Mouse (Mus musculus): Measurements from ENCODE around the gene Rreb1. TPM values are rescaled to one million over a fixed set of nuclear protein-coding genes. Genes with fewer than 3 reads are reported as not detected.

The Rreb1 gene
- polyA plus RNA-seq, 2 experiments = 19.0 to 21.4 TPM

- WGBS = 17% methylated on average over 1 of the region's 1 CpGs
- Histone ChIP-seq H3K27me3 (ENCODE audit: control insufficient read depth, insufficient read depth, low read length) (no peaks in the 10 kb centered on the region), H3K9me3 (ENCODE audit: control insufficient read depth, low read length) (no peaks in the 10 kb centered on the region), H3K4me2 (replicated peaks; ENCODE audit: low read depth, low read length, severe bottlenecking) (no peak overlapping the region), H3K27ac (replicated peaks; ENCODE audit: low read depth, low read length) (no peak overlapping the region), H3K4me1 (ENCODE audit: control insufficient read depth, insufficient read depth, low read length) (no peaks in the 10 kb centered on the region), H3K36me3 (ENCODE audit: control insufficient read depth, insufficient read depth, low read length) (no peaks in the 10 kb centered on the region), H3K4me3 (replicated peaks; ENCODE audit: low read length) (no peak overlapping the region), H3K9ac (ENCODE audit: low read depth, low read length, severe bottlenecking) (no peak overlapping the region)
- TF ChIP-seq POLR2A (IDR thresholded peaks at IDR 0.05; ENCODE audit: borderline replicate concordance, extremely low read depth, insufficient read depth, insufficient read length) = no peak
- ATAC-seq (ENCODE audit: low FRiP score, low read depth) (no peak), DNase-seq (ENCODE audit: low spot score) (no peak)
Observed at GRCm38 (mm10) chr13:37769777-37770176, 8.4 kb upstream of the Rreb1 start.

- H3K27ac ChIP-seq (replicated peaks; ENCODE audit: low read depth, low read length) = no peak overlapping the region
- DNase-seq (ENCODE audit: low spot score) (no peak), ATAC-seq (ENCODE audit: low FRiP score, low read depth) (no peak)
- no peaks in the 10 kb centered on the region; the same call in 1 of the 2 replicates for H3K27me3 ChIP-seq (ENCODE audit: control insufficient read depth, insufficient read depth, low read length)
- no peaks in the 10 kb centered on the region for H3K9me3 ChIP-seq (ENCODE audit: control insufficient read depth, low read length)
- no peak overlapping the region for H3K4me3 ChIP-seq (replicated peaks; ENCODE audit: low read length)
- TF ChIP-seq POLR2A (IDR thresholded peaks at IDR 0.05; ENCODE audit: borderline replicate concordance, extremely low read depth, insufficient read depth, insufficient read length) = no peak
- H3K9ac ChIP-seq (ENCODE audit: low read depth, low read length, severe bottlenecking) = no peak overlapping the region
- H3K4me2 ChIP-seq (replicated peaks; ENCODE audit: low read depth, low read length, severe bottlenecking) = no peak overlapping the region
- peaks cover 5% of the 10 kb centered on the region; the same call in 1 of the 2 replicates for H3K4me1 ChIP-seq (ENCODE audit: control insufficient read depth, insufficient read depth, low read length)
- H3K36me3 ChIP-seq (ENCODE audit: control insufficient read depth, insufficient read depth, low read length) = no peaks in the 10 kb centered on the region
Observed at GRCm38 (mm10) chr13:37773476-37773875, 4.7 kb upstream of the Rreb1 start.

GRCm38 (mm10) chr13:37776675-37777074 is 1.5 kb upstream of the Rreb1 start:
- H3K9ac ChIP-seq (ENCODE audit: low read depth, low read length, severe bottlenecking) = no peak overlapping the region
- no peak overlapping the region for H3K27ac ChIP-seq (replicated peaks; ENCODE audit: low read depth, low read length)
- H3K4me3 ChIP-seq (replicated peaks; ENCODE audit: low read length) = no peak overlapping the region
- H3K9me3 ChIP-seq (ENCODE audit: control insufficient read depth, low read length) = no peaks in the 10 kb centered on the region
- H3K27me3 ChIP-seq (ENCODE audit: control insufficient read depth, insufficient read depth, low read length) = no peaks in the 10 kb centered on the region; the same call in 1 of the 2 replicates
- no peak for ATAC-seq (ENCODE audit: low FRiP score, low read depth)
- no peak overlapping the region for H3K4me2 ChIP-seq (replicated peaks; ENCODE audit: low read depth, low read length, severe bottlenecking)
- TF ChIP-seq POLR2A (IDR thresholded peaks at IDR 0.05; ENCODE audit: borderline replicate concordance, extremely low read depth, insufficient read depth, insufficient read length) = no peak
- no peaks in the 10 kb centered on the region for H3K36me3 ChIP-seq (ENCODE audit: control insufficient read depth, insufficient read depth, low read length)
- H3K4me1 ChIP-seq (ENCODE audit: control insufficient read depth, insufficient read depth, low read length) = peaks cover 9% of the 10 kb centered on the region; the same call in 1 of the 2 replicates
- no peak for DNase-seq (ENCODE audit: low spot score)

- TF ChIP-seq POLR2A (IDR thresholded peaks at IDR 0.05; ENCODE audit: borderline replicate concordance, extremely low read depth, insufficient read depth, insufficient read length) = no peak
- Histone ChIP-seq H3K36me3 (ENCODE audit: control insufficient read depth, insufficient read depth, low read length) (no peaks in the 10 kb centered on the region), H3K9ac (ENCODE audit: low read depth, low read length, severe bottlenecking) (peak overlapping the region; percentile 72), H3K4me2 (replicated peaks; ENCODE audit: low read depth, low read length, severe bottlenecking) (peak overlapping the region; percentile 100), H3K27me3 (ENCODE audit: control insufficient read depth, insufficient read depth, low read length) (no peaks in the 10 kb centered on the region; the same call in 1 of the 2 replicates), H3K4me3 (replicated peaks; ENCODE audit: low read length) (peak overlapping the region; percentile 63), H3K4me1 (ENCODE audit: control insufficient read depth, insufficient read depth, low read length) (peaks cover 9% of the 10 kb centered on the region; the same call in 1 of the 2 replicates), H3K27ac (replicated peaks; ENCODE audit: low read depth, low read length) (no peak overlapping the region), H3K9me3 (ENCODE audit: control insufficient read depth, low read length) (no peaks in the 10 kb centered on the region)
- ATAC-seq (ENCODE audit: low FRiP score, low read depth) (no peak), DNase-seq (ENCODE audit: low spot score) (no peak)
- WGBS = 20% methylated on average over 25 of the region's 25 CpGs
Observed at GRCm38 (mm10) chr13:37777351-37778146, 651 bp upstream of the Rreb1 start.

GRCm38 (mm10) chr13:37778594-37779231 is 513 bp downstream of the Rreb1 start:
- WGBS = 0% methylated on average over 25 of the region's 33 CpGs
- peak; percentile 69 for ATAC-seq (ENCODE audit: low FRiP score, low read depth)
- Histone ChIP-seq H3K9ac (ENCODE audit: low read depth, low read length, severe bottlenecking) (peak overlapping the region; percentile 72), H3K4me3 (replicated peaks; ENCODE audit: low read length) (peak overlapping the region; percentile 63), H3K4me1 (ENCODE audit: control insufficient read depth, insufficient read depth, low read length) (peaks cover 9% of the 10 kb centered on the region; the same call in 1 of the 2 replicates), H3K27ac (replicated peaks; ENCODE audit: low read depth, low read length) (peak overlapping the region; percentile 33; the same call in 1 of the 2 replicates), H3K4me2 (replicated peaks; ENCODE audit: low read depth, low read length, severe bottlenecking) (peak overlapping the region; percentile 100), H3K9me3 (ENCODE audit: control insufficient read depth, low read length) (no peaks in the 10 kb centered on the region), H3K27me3 (ENCODE audit: control insufficient read depth, insufficient read depth, low read length) (no peaks in the 10 kb centered on the region; the same call in 1 of the 2 replicates), H3K36me3 (ENCODE audit: control insufficient read depth, insufficient read depth, low read length) (no peaks in the 10 kb centered on the region)
- DNase-seq (ENCODE audit: low spot score) = peak; percentile 41
- TF ChIP-seq POLR2A (IDR thresholded peaks at IDR 0.05; ENCODE audit: borderline replicate concordance, extremely low read depth, insufficient read depth, insufficient read length) = no peak
